Mouse (Mus musculus) intestine, postnatal 0 days (tissue): ENCODE data around the gene Ggt1. TPM values are rescaled to one million over a fixed set of nuclear protein-coding genes. Genes with fewer than 3 reads are reported as not detected.

Experiments used
- ATAC-seq: fragments of 200-750 bp; cut with Nextera tagmentation; 2 replicates; pipeline ENCODE4 v1.8.0; 2017; ENCODE audit warnings: mild to moderate bottlenecking, moderate TSS enrichment, moderate library complexity
- H3K27ac ChIP-seq: fragments of 300-500 bp; sonication (generic); 2 replicates; pipeline ENCODE4 v1.5.1; 2014; ENCODE audit warnings: mild to moderate bottlenecking, low read depth, low read length, moderate library complexity
- H3K27me3 ChIP-seq: fragments of 300-500 bp; sonication (generic); replicated peaks from 2 replicates; pipeline ENCODE4 v1.6.1; 2014; ENCODE audit warnings: low read length, mixed read lengths; ENCODE audit not compliant: control insufficient read depth, insufficient read depth
- H3K36me3 ChIP-seq: fragments of 300-500 bp; sonication (generic); 2 replicates; pipeline ENCODE4 v1.6.1; 2014; ENCODE audit warnings: mild to moderate bottlenecking, moderate library complexity; ENCODE audit not compliant: control insufficient read depth, insufficient read depth
- H3K4me1 ChIP-seq: fragments of 300-500 bp; sonication (generic); replicated peaks from 2 replicates; pipeline ENCODE4 v1.6.1; 2014; ENCODE audit warnings: antibody characterized with exemption, low read length, mixed read lengths; ENCODE audit not compliant: control insufficient read depth, insufficient read depth
- H3K4me2 ChIP-seq: fragments of 300-500 bp; sonication (generic); replicated peaks from 2 replicates; pipeline ENCODE4 v1.6.1; 2014; ENCODE audit warnings: low read depth, mild to moderate bottlenecking, moderate library complexity
- H3K4me3 ChIP-seq: fragments of 300-500 bp; sonication (generic); 2 replicates; pipeline ENCODE4 v1.5.1; 2014; ENCODE audit warnings: low read depth, low read length
- H3K9ac ChIP-seq: fragments of 300-500 bp; sonication (generic); 2 replicates; pipeline ENCODE4 v1.6.1; 2014; ENCODE audit warnings: mild to moderate bottlenecking, low read depth, low read length
- H3K9me3 ChIP-seq: fragments of 300-500 bp; sonication (generic); 2 replicates; pipeline ENCODE4 v1.6.1; 2016; ENCODE audit warnings: mixed run types; ENCODE audit not compliant: control insufficient read depth
- CTCF ChIP-seq: sonication (generic); IDR thresholded peaks from 2 replicates; pipeline ENCODE4 v1.5.1; 2016; ENCODE audit warnings: low read depth, mild to moderate bottlenecking, control low read depth, antibody characterized with exemption, moderate library complexity
- whole genome bisulfite sequencing: fragments of 180-500 bp; shearing (Covaris S2); extraction: QIAGEN DNeasy Blood & Tissue Kit; methylation state at CpG from one replicate; pipeline ENCODE4 v1.1.7; 2014; 5-methylcytosine and 5-hydroxymethylcytosine counted together
- polyA plus RNA-seq: library from polyadenylated mRNA; unstranded; fragments of >200 nt; fragmentation: Nextera tagmentation; extraction: Ambion mirVana; gene quantifications from 2 replicates; pipeline ENCODE4 v1.2.1, GENCODE M21; 2015

The Ggt1 gene
- polyA plus RNA-seq, 1 experiment from 2014 or later: 132 TPM

GRCm38 (mm10) chr10:75616044-75616443 lies 54.6 kb downstream of the Ggt1 start:
- TF ChIP-seq CTCF: no peak
- no peak for ATAC-seq
- H3K9me3 ChIP-seq: no peaks in the 10 kb centered on the region
- no peaks in the 10 kb centered on the region for H3K4me1 ChIP-seq
- H3K27ac ChIP-seq: no peak overlapping the region
- no peaks in the 10 kb centered on the region for H3K27me3 ChIP-seq
- H3K9ac ChIP-seq: no peak overlapping the region
- H3K4me2 ChIP-seq: no peak overlapping the region
- no peaks in the 10 kb centered on the region for H3K36me3 ChIP-seq
- H3K4me3 ChIP-seq: no peak overlapping the region
- 90% methylated on average over 4 of the region's 4 CpGs for WGBS

GRCm38 (mm10) chr10:75620818-75621217 lies 59.4 kb downstream of the Ggt1 start:
- H3K9ac ChIP-seq: no peak overlapping the region
- TF ChIP-seq CTCF: peak; percentile 50
- no peaks in the 10 kb centered on the region for H3K9me3 ChIP-seq
- WGBS: 38% methylated on average over 3 of the region's 3 CpGs
- no peak for ATAC-seq
- no peaks in the 10 kb centered on the region for H3K27me3 ChIP-seq
- H3K36me3 ChIP-seq: no peaks in the 10 kb centered on the region
- no peak overlapping the region for H3K4me3 ChIP-seq
- H3K27ac ChIP-seq: no peak overlapping the region
- H3K4me1 ChIP-seq: no peaks in the 10 kb centered on the region
- no peak overlapping the region for H3K4me2 ChIP-seq

GRCm38 (mm10) chr10:75625920-75626319 lies 64.5 kb downstream of the Ggt1 start:
- WGBS: 31% methylated on average over 6 of the region's 6 CpGs
- Histone ChIP-seq H3K4me1 (no peaks in the 10 kb centered on the region), H3K27me3 (no peaks in the 10 kb centered on the region), H3K36me3 (no peaks in the 10 kb centered on the region), H3K27ac (no peak overlapping the region), H3K9me3 (no peaks in the 10 kb centered on the region), H3K9ac (no peak overlapping the region), H3K4me2 (no peak overlapping the region), H3K4me3 (no peak overlapping the region)
- ATAC-seq: no peak
- no peak for TF ChIP-seq CTCF

GRCm38 (mm10) chr10:75626991-75627390 lies 65.6 kb downstream of the Ggt1 start:
- no peak overlapping the region for H3K9ac ChIP-seq
- no peaks in the 10 kb centered on the region for H3K4me1 ChIP-seq
- no peaks in the 10 kb centered on the region for H3K27me3 ChIP-seq
- TF ChIP-seq CTCF: no peak
- H3K9me3 ChIP-seq: no peaks in the 10 kb centered on the region
- H3K4me3 ChIP-seq: no peak overlapping the region
- no peak overlapping the region for H3K27ac ChIP-seq
- no peak for ATAC-seq
- WGBS: 34% methylated on average over 3 of the region's 3 CpGs
- no peaks in the 10 kb centered on the region for H3K36me3 ChIP-seq
- H3K4me2 ChIP-seq: no peak overlapping the region

GRCm38 (mm10) chr10:75627490-75627889 lies 66.1 kb downstream of the Ggt1 start:
- H3K4me1 ChIP-seq: no peaks in the 10 kb centered on the region
- 56% methylated on average over 3 of the region's 3 CpGs for WGBS
- no peaks in the 10 kb centered on the region for H3K36me3 ChIP-seq
- H3K27me3 ChIP-seq: no peaks in the 10 kb centered on the region
- no peak overlapping the region for H3K27ac ChIP-seq
- no peak for ATAC-seq
- H3K4me3 ChIP-seq: no peak overlapping the region
- H3K9ac ChIP-seq: no peak overlapping the region; the same call in 1 of the 2 replicates
- no peak for TF ChIP-seq CTCF
- no peaks in the 10 kb centered on the region for H3K9me3 ChIP-seq
- no peak overlapping the region for H3K4me2 ChIP-seq

GRCm38 (mm10) chr10:75632633-75633032 lies 71.2 kb downstream of the Ggt1 start:
- H3K4me3 ChIP-seq: no peak overlapping the region
- TF ChIP-seq CTCF: no peak
- H3K9me3 ChIP-seq: no peaks in the 10 kb centered on the region
- H3K4me2 ChIP-seq: no peak overlapping the region
- H3K4me1 ChIP-seq: no peaks in the 10 kb centered on the region
- ATAC-seq: 0 out of 2 replicates have a peak, but pooled peaks have one; percentile 39
- WGBS: 49% methylated on average over 5 of the region's 5 CpGs
- no peak overlapping the region for H3K27ac ChIP-seq
- no peak overlapping the region for H3K9ac ChIP-seq
- H3K27me3 ChIP-seq: no peaks in the 10 kb centered on the region
- H3K36me3 ChIP-seq: no peaks in the 10 kb centered on the region

- Histone ChIP-seq H3K27ac (no peak overlapping the region), H3K9ac (no peak overlapping the region), H3K9me3 (no peaks in the 10 kb centered on the region), H3K36me3 (no peaks in the 10 kb centered on the region), H3K27me3 (no peaks in the 10 kb centered on the region), H3K4me2 (no peak overlapping the region), H3K4me1 (no peaks in the 10 kb centered on the region), H3K4me3 (no peak overlapping the region)
- no peak for ATAC-seq
- no peak for TF ChIP-seq CTCF
- WGBS: 72% methylated on average over 5 of the region's 5 CpGs
These were observed 71.6 kb downstream of the Ggt1 start for GRCm38 (mm10) chr10:75633048-75633447.
